Mouse (Mus musculus) liver, embryonic 12.5 days (tissue): ENCODE results near the gene Notum. TPM values are rescaled to one million over a fixed set of nuclear protein-coding genes. Genes with fewer than 3 reads are reported as not detected.

ENCODE experiments used
- ATAC-seq: fragments of 200-750 bp; cut with Nextera tagmentation; 2 replicates; pipeline ENCODE4 v1.8.0; 2017; ENCODE audit warnings: moderate number of reproducible peaks, mild to moderate bottlenecking, moderate library complexity
- H3K27ac ChIP-seq: fragments of 300-500 bp; sonication (generic); 2 replicates; pipeline ENCODE4 v1.5.1; 2016; ENCODE audit warnings: mild to moderate bottlenecking
- H3K27me3 ChIP-seq: fragments of 300-500 bp; sonication (generic); replicated peaks from 2 replicates; pipeline ENCODE4 v1.6.1; 2016; ENCODE audit warnings: mild to moderate bottlenecking, moderate library complexity
- H3K36me3 ChIP-seq: fragments of 300-500 bp; sonication (generic); 2 replicates; pipeline ENCODE4 v1.6.1; 2016; ENCODE audit warnings: mild to moderate bottlenecking, moderate library complexity
- H3K4me1 ChIP-seq: fragments of 300-500 bp; sonication (generic); 2 replicates; pipeline ENCODE4 v1.6.1; 2016
- H3K4me2 ChIP-seq: fragments of 300-500 bp; sonication (generic); 2 replicates; pipeline ENCODE4 v1.6.1; 2016; ENCODE audit warnings: mild to moderate bottlenecking, moderate library complexity
- H3K4me3 ChIP-seq: fragments of 300-500 bp; sonication (generic); 2 replicates; pipeline ENCODE4 v1.5.1; 2016; ENCODE audit warnings: mild to moderate bottlenecking, moderate library complexity
- H3K9ac ChIP-seq: fragments of 300-500 bp; sonication (generic); 2 replicates; pipeline ENCODE4 v1.6.1; 2016; ENCODE audit warnings: mild to moderate bottlenecking, moderate library complexity
- H3K9me3 ChIP-seq: fragments of 300-500 bp; sonication (generic); replicated peaks from 2 replicates; pipeline ENCODE4 v1.6.1; 2016; ENCODE audit warnings: mild to moderate bottlenecking, moderate library complexity
- WGBS: fragments of 180-500 bp; shearing (Covaris S2); methylation state at CpG from one replicate; pipeline ENCODE4 v1.1.7; 2016; ENCODE audit not compliant: insufficient replicate concordance; 5-methylcytosine and 5-hydroxymethylcytosine counted together
- polyA plus RNA-seq: library from polyadenylated mRNA; unstranded; fragments of >200 nt; fragmentation: Nextera tagmentation; extraction: Ambion mirVana; gene quantifications from 2 replicates; pipeline ENCODE4 v1.2.1, GENCODE M21; 2016

Gene Notum
- polyA plus RNA-seq, 1 experiment from 2014 or later = 0.31 TPM

GRCm38 (mm10) chr11:120672687-120673593 is 12.0 kb upstream of the Notum start, which contains the start of gene Aspscr1:
TSS of gene Aspscr1 (plus strand) at chr11:120672973.
- peak within 1 kb of the TSS; percentile 90 for H3K27ac ChIP-seq
- no peaks in the 10 kb centered on the region for H3K27me3 ChIP-seq
- peak; percentile 94 for ATAC-seq
- H3K4me3 ChIP-seq = peak within 1 kb of the TSS; percentile 73
- peak within 1 kb of the TSS; percentile 93 for H3K4me2 ChIP-seq
- peak within 1 kb of the TSS; percentile 79 for H3K9ac ChIP-seq
- H3K9me3 ChIP-seq = no peaks in the 10 kb centered on the region
- 1% methylated on average over 83 of the region's 83 CpGs for WGBS
- peaks cover 43% of the 10 kb centered on the region for H3K4me1 ChIP-seq
- H3K36me3 ChIP-seq = peaks cover 10% of the 10 kb centered on the region; the same call in 1 of the 2 replicates

- Histone ChIP-seq H3K9me3 (no peaks in the 10 kb centered on the region), H3K9ac (no peak overlapping the region), H3K27ac (no peak overlapping the region), H3K4me2 (no peak overlapping the region), H3K27me3 (peaks cover 54% of the 10 kb centered on the region), H3K4me3 (no peak overlapping the region), H3K4me1 (no peaks in the 10 kb centered on the region), H3K36me3 (no peaks in the 10 kb centered on the region)
- WGBS = 28% methylated on average over 3 of the region's 3 CpGs
- no peak for ATAC-seq
Measured at GRCm38 (mm10) chr11:120666617-120667016, 5.6 kb upstream of the Notum start.

- Histone ChIP-seq H3K36me3 (no peaks in the 10 kb centered on the region), H3K9ac (no peak overlapping the region), H3K27ac (no peak overlapping the region), H3K4me1 (0 out of 2 replicates have a peak, but pooled peaks cover 8% of the 10 kb centered on the region), H3K9me3 (no peaks in the 10 kb centered on the region), H3K27me3 (peaks cover 66% of the 10 kb centered on the region), H3K4me2 (no peak overlapping the region), H3K4me3 (no peak overlapping the region)
- WGBS = 65% methylated on average over 3 of the region's 3 CpGs
- ATAC-seq = no peak
Measured at GRCm38 (mm10) chr11:120665406-120665805, 4.4 kb upstream of the Notum start.

- Histone ChIP-seq H3K4me2 (no peak overlapping the region), H3K9ac (no peak overlapping the region), H3K9me3 (no peaks in the 10 kb centered on the region), H3K4me1 (peaks cover 18% of the 10 kb centered on the region), H3K36me3 (no peaks in the 10 kb centered on the region), H3K27ac (no peak overlapping the region), H3K27me3 (peaks cover 83% of the 10 kb centered on the region), H3K4me3 (no peak overlapping the region)
- no peak for ATAC-seq
- WGBS = 82% methylated on average over 5 of the region's 5 CpGs
Measured at GRCm38 (mm10) chr11:120663714-120664113, 2.7 kb upstream of the Notum start.

- no peak overlapping the region for H3K4me3 ChIP-seq
- H3K4me2 ChIP-seq = no peak overlapping the region
- H3K9me3 ChIP-seq = no peaks in the 10 kb centered on the region
- H3K4me1 ChIP-seq = peaks cover 18% of the 10 kb centered on the region
- H3K9ac ChIP-seq = no peak overlapping the region
- peaks cover 92% of the 10 kb centered on the region for H3K27me3 ChIP-seq
- WGBS = 60% methylated on average over 6 of the region's 6 CpGs
- no peak overlapping the region for H3K27ac ChIP-seq
- H3K36me3 ChIP-seq = no peaks in the 10 kb centered on the region
- no peak for ATAC-seq
Measured at GRCm38 (mm10) chr11:120662759-120663158, 1.8 kb upstream of the Notum start.

- Histone ChIP-seq H3K27ac (no peak overlapping the region), H3K4me3 (peak overlapping the region; percentile 29), H3K4me1 (peaks cover 18% of the 10 kb centered on the region), H3K4me2 (peak overlapping the region; percentile 62), H3K36me3 (no peaks in the 10 kb centered on the region), H3K9me3 (no peaks in the 10 kb centered on the region), H3K9ac (peak overlapping the region; percentile 36; the same call in 1 of the 2 replicates), H3K27me3 (peaks cover 100% of the 10 kb centered on the region)
- under 1% methylated on average over 90 of the region's 95 CpGs for WGBS
- ATAC-seq = 0 out of 2 replicates have a peak, but pooled peaks have one; percentile 22
Measured at GRCm38 (mm10) chr11:120660301-120661075, 487 bp downstream of the Notum start.

- H3K27ac ChIP-seq = no peak overlapping the region
- no peaks in the 10 kb centered on the region for H3K9me3 ChIP-seq
- WGBS = 6% methylated on average over 50 of the region's 50 CpGs
- ATAC-seq = no peak
- peaks cover 99% of the 10 kb centered on the region for H3K27me3 ChIP-seq
- peak overlapping the region; percentile 62 for H3K4me2 ChIP-seq
- H3K4me1 ChIP-seq = peaks cover 18% of the 10 kb centered on the region
- H3K36me3 ChIP-seq = no peaks in the 10 kb centered on the region
- H3K4me3 ChIP-seq = peak overlapping the region; percentile 29
- H3K9ac ChIP-seq = no peak overlapping the region
Measured at GRCm38 (mm10) chr11:120659509-120660300, 1.3 kb downstream of the Notum start.

GRCm38 (mm10) chr11:120658876-120659410 is 2.0 kb downstream of the Notum start:
- ATAC-seq = no peak

GRCm38 (mm10) chr11:120657301-120657700 is 3.7 kb downstream of the Notum start:
- H3K9me3 ChIP-seq = no peaks in the 10 kb centered on the region
- peaks cover 18% of the 10 kb centered on the region for H3K4me1 ChIP-seq
- H3K27me3 ChIP-seq = peaks cover 84% of the 10 kb centered on the region
- no peaks in the 10 kb centered on the region for H3K36me3 ChIP-seq
- 66% methylated on average over 4 of the region's 4 CpGs for WGBS
- no peak overlapping the region for H3K4me2 ChIP-seq
- ATAC-seq = no peak
- no peak overlapping the region for H3K4me3 ChIP-seq
- no peak overlapping the region for H3K27ac ChIP-seq
- no peak overlapping the region for H3K9ac ChIP-seq

More at GRCm38 (mm10) chr11:120658876-120659410, 2.0 kb downstream of the Notum start:
- Histone ChIP-seq H3K9ac (no peak overlapping the region), H3K4me1 (peaks cover 18% of the 10 kb centered on the region), H3K27ac (no peak overlapping the region), H3K36me3 (no peaks in the 10 kb centered on the region), H3K9me3 (no peaks in the 10 kb centered on the region), H3K4me3 (no peak overlapping the region), H3K27me3 (peaks cover 99% of the 10 kb centered on the region), H3K4me2 (no peak overlapping the region)
- WGBS = 4% methylated on average over 24 of the region's 24 CpGs

- no peak overlapping the region for H3K4me3 ChIP-seq
- WGBS = 63% methylated on average over 3 of the region's 3 CpGs
- peaks cover 74% of the 10 kb centered on the region for H3K27me3 ChIP-seq
Measured at GRCm38 (mm10) chr11:120654741-120655140, 6.2 kb downstream of the Notum start.

GRCm38 (mm10) chr11:120651872-120652271 is 9.1 kb downstream of the Notum start:
- WGBS = 56% methylated on average over 3 of the region's 3 CpGs
- no peak for ATAC-seq
- H3K27me3 ChIP-seq = peaks cover 63% of the 10 kb centered on the region
- no peaks in the 10 kb centered on the region for H3K9me3 ChIP-seq
- no peak overlapping the region for H3K4me3 ChIP-seq
- peaks cover 11% of the 10 kb centered on the region for H3K4me1 ChIP-seq
- no peak overlapping the region for H3K27ac ChIP-seq
- no peak overlapping the region for H3K9ac ChIP-seq
- H3K4me2 ChIP-seq = no peak overlapping the region
- H3K36me3 ChIP-seq = no peaks in the 10 kb centered on the region

More at GRCm38 (mm10) chr11:120654741-120655140, 6.2 kb downstream of the Notum start:
- Histone ChIP-seq H3K4me1 (0 out of 2 replicates have a peak, but pooled peaks cover 3% of the 10 kb centered on the region), H3K4me2 (no peak overlapping the region), H3K27ac (no peak overlapping the region), H3K36me3 (no peaks in the 10 kb centered on the region), H3K9ac (no peak overlapping the region), H3K9me3 (no peaks in the 10 kb centered on the region)
- ATAC-seq = no peak
